Mouse (Mus musculus): ENCODE data around the gene Edn2.

- TF ChIP-seq POLR2A (IDR thresholded peaks at IDR 0.05; ENCODE audit: control insufficient read depth, low read depth, low read length) (no peak), CTCF (IDR thresholded peaks at IDR 0.05; ENCODE audit: control insufficient read depth, insufficient read depth, insufficient replicate concordance, low read depth, low read length) (no peak)
Observed at GRCm38 (mm10) chr4:120191987-120192386, 31.0 kb downstream of the Edn2 start.

Data from testis, adult 2 months (tissue).